Mouse (Mus musculus): Measurements from ENCODE around the gene Golga2. TPM values are rescaled to one million over a fixed set of nuclear protein-coding genes. Genes with fewer than 3 reads are reported as not detected.
A peak's percentile ranks its signal among the peaks of the same experiment; 100 is the strongest.

Golga2 gene
- polyA plus RNA-seq, 1 experiment from 2014 or later = 21.5 TPM

- no peaks in the 10 kb centered on the region for H3K9me3 ChIP-seq (ENCODE audit: control insufficient read depth, low read length)
- no peak for ATAC-seq
- H3K9ac ChIP-seq (ENCODE audit: low read depth, low read length) = no peak overlapping the region
- no peak overlapping the region for H3K4me3 ChIP-seq (ENCODE audit: low read length)
- H3K36me3 ChIP-seq (ENCODE audit: control insufficient read depth, insufficient read depth, low read length) = 0 out of 2 replicates have a peak, but pooled peaks cover 3% of the 10 kb centered on the region
- H3K27me3 ChIP-seq (replicated peaks; ENCODE audit: control insufficient read depth, insufficient read depth, low read length) = no peaks in the 10 kb centered on the region
- H3K27ac ChIP-seq (ENCODE audit: low read length) = no peak overlapping the region
- no peak overlapping the region for H3K4me2 ChIP-seq (ENCODE audit: low read depth, low read length)
- H3K4me1 ChIP-seq (ENCODE audit: control insufficient read depth, insufficient read depth, low read length) = no peaks in the 10 kb centered on the region
- WGBS = 55% methylated on average over 15 of the region's 15 CpGs
These were observed 48.7 kb downstream of the Golga2 start for GRCm38 (mm10) chr2:32335888-32336287.

- 50% methylated on average over 26 of the region's 26 CpGs for WGBS
- no peaks in the 10 kb centered on the region for H3K27me3 ChIP-seq (replicated peaks; ENCODE audit: control insufficient read depth, insufficient read depth, low read length)
- H3K9me3 ChIP-seq (ENCODE audit: control insufficient read depth, low read length) = no peaks in the 10 kb centered on the region
- H3K9ac ChIP-seq (ENCODE audit: low read depth, low read length) = no peak overlapping the region
- 0 out of 2 replicates have a peak, but pooled peaks cover 2% of the 10 kb centered on the region for H3K4me1 ChIP-seq (ENCODE audit: control insufficient read depth, insufficient read depth, low read length)
- H3K4me2 ChIP-seq (ENCODE audit: low read depth, low read length) = no peak overlapping the region
- no peak overlapping the region for H3K4me3 ChIP-seq (ENCODE audit: low read length)
- no peaks in the 10 kb centered on the region for H3K36me3 ChIP-seq (ENCODE audit: control insufficient read depth, insufficient read depth, low read length)
- H3K27ac ChIP-seq (ENCODE audit: low read length) = no peak overlapping the region
- no peak for ATAC-seq
These were observed 52.9 kb downstream of the Golga2 start for GRCm38 (mm10) chr2:32339912-32340642.

GRCm38 (mm10) chr2:32340836-32341633 is 53.9 kb downstream of the Golga2 start:
- Histone ChIP-seq H3K27me3 (replicated peaks; ENCODE audit: control insufficient read depth, insufficient read depth, low read length) (no peaks in the 10 kb centered on the region), H3K27ac (ENCODE audit: low read length) (no peak overlapping the region), H3K4me1 (ENCODE audit: control insufficient read depth, insufficient read depth, low read length) (0 out of 2 replicates have a peak, but pooled peaks cover 2% of the 10 kb centered on the region), H3K36me3 (ENCODE audit: control insufficient read depth, insufficient read depth, low read length) (no peaks in the 10 kb centered on the region), H3K9me3 (ENCODE audit: control insufficient read depth, low read length) (no peaks in the 10 kb centered on the region), H3K9ac (ENCODE audit: low read depth, low read length) (no peak overlapping the region), H3K4me2 (ENCODE audit: low read depth, low read length) (no peak overlapping the region), H3K4me3 (ENCODE audit: low read length) (no peak overlapping the region)
- ATAC-seq = no peak
- 81% methylated on average over 13 of the region's 13 CpGs for WGBS

- no peaks in the 10 kb centered on the region for H3K9me3 ChIP-seq (ENCODE audit: control insufficient read depth, low read length)
- no peak overlapping the region for H3K4me3 ChIP-seq (ENCODE audit: low read length)
- H3K27me3 ChIP-seq (replicated peaks; ENCODE audit: control insufficient read depth, insufficient read depth, low read length) = no peaks in the 10 kb centered on the region
- 80% methylated on average over 4 of the region's 4 CpGs for WGBS
- H3K4me1 ChIP-seq (ENCODE audit: control insufficient read depth, insufficient read depth, low read length) = 0 out of 2 replicates have a peak, but pooled peaks cover 2% of the 10 kb centered on the region
- no peaks in the 10 kb centered on the region for H3K36me3 ChIP-seq (ENCODE audit: control insufficient read depth, insufficient read depth, low read length)
- H3K4me2 ChIP-seq (ENCODE audit: low read depth, low read length) = no peak overlapping the region
- H3K9ac ChIP-seq (ENCODE audit: low read depth, low read length) = no peak overlapping the region
- ATAC-seq = no peak
- H3K27ac ChIP-seq (ENCODE audit: low read length) = no peak overlapping the region
These were observed 54.4 kb downstream of the Golga2 start for GRCm38 (mm10) chr2:32341634-32341939.

- H3K4me1 ChIP-seq (ENCODE audit: control insufficient read depth, insufficient read depth, low read length) = 0 out of 2 replicates have a peak, but pooled peaks cover 2% of the 10 kb centered on the region
- H3K27me3 ChIP-seq (replicated peaks; ENCODE audit: control insufficient read depth, insufficient read depth, low read length) = no peaks in the 10 kb centered on the region
- H3K9ac ChIP-seq (ENCODE audit: low read depth, low read length) = no peak overlapping the region
- no peak overlapping the region for H3K4me2 ChIP-seq (ENCODE audit: low read depth, low read length)
- no peak overlapping the region for H3K4me3 ChIP-seq (ENCODE audit: low read length)
- no peaks in the 10 kb centered on the region for H3K36me3 ChIP-seq (ENCODE audit: control insufficient read depth, insufficient read depth, low read length)
- ATAC-seq = no peak
- no peaks in the 10 kb centered on the region for H3K9me3 ChIP-seq (ENCODE audit: control insufficient read depth, low read length)
- H3K27ac ChIP-seq (ENCODE audit: low read length) = no peak overlapping the region
- 85% methylated on average over 4 of the region's 4 CpGs for WGBS
These were observed 54.9 kb downstream of the Golga2 start for GRCm38 (mm10) chr2:32342039-32342438.

- Histone ChIP-seq H3K4me1 (ENCODE audit: control insufficient read depth, insufficient read depth, low read length) (0 out of 2 replicates have a peak, but pooled peaks cover 2% of the 10 kb centered on the region), H3K4me3 (ENCODE audit: low read length) (no peak overlapping the region), H3K27ac (ENCODE audit: low read length) (no peak overlapping the region), H3K27me3 (replicated peaks; ENCODE audit: control insufficient read depth, insufficient read depth, low read length) (no peaks in the 10 kb centered on the region), H3K4me2 (ENCODE audit: low read depth, low read length) (no peak overlapping the region), H3K9ac (ENCODE audit: low read depth, low read length) (no peak overlapping the region), H3K36me3 (ENCODE audit: control insufficient read depth, insufficient read depth, low read length) (no peaks in the 10 kb centered on the region), H3K9me3 (ENCODE audit: control insufficient read depth, low read length) (no peaks in the 10 kb centered on the region)
- WGBS = 63% methylated on average over 6 of the region's 6 CpGs
- peak; percentile 60; the same call in 1 of the 2 replicates for ATAC-seq
These were observed 55.6 kb downstream of the Golga2 start for GRCm38 (mm10) chr2:32342539-32343350.

- Histone ChIP-seq H3K36me3 (ENCODE audit: control insufficient read depth, insufficient read depth, low read length) (no peaks in the 10 kb centered on the region), H3K9me3 (ENCODE audit: control insufficient read depth, low read length) (no peaks in the 10 kb centered on the region), H3K27me3 (replicated peaks; ENCODE audit: control insufficient read depth, insufficient read depth, low read length) (no peaks in the 10 kb centered on the region), H3K9ac (ENCODE audit: low read depth, low read length) (no peak overlapping the region), H3K4me2 (ENCODE audit: low read depth, low read length) (no peak overlapping the region), H3K27ac (ENCODE audit: low read length) (no peak overlapping the region), H3K4me3 (ENCODE audit: low read length) (no peak overlapping the region), H3K4me1 (ENCODE audit: control insufficient read depth, insufficient read depth, low read length) (0 out of 2 replicates have a peak, but pooled peaks cover 2% of the 10 kb centered on the region)
- no peak for ATAC-seq
- 95% methylated on average over 2 of the region's 2 CpGs for WGBS
These were observed 56.1 kb downstream of the Golga2 start for GRCm38 (mm10) chr2:32343351-32343671.

GRCm38 (mm10) chr2:32344056-32344455 is 56.9 kb downstream of the Golga2 start:
- Histone ChIP-seq H3K9ac (ENCODE audit: low read depth, low read length) (no peak overlapping the region), H3K36me3 (ENCODE audit: control insufficient read depth, insufficient read depth, low read length) (no peaks in the 10 kb centered on the region), H3K4me3 (ENCODE audit: low read length) (no peak overlapping the region), H3K4me2 (ENCODE audit: low read depth, low read length) (no peak overlapping the region), H3K4me1 (ENCODE audit: control insufficient read depth, insufficient read depth, low read length) (0 out of 2 replicates have a peak, but pooled peaks cover 2% of the 10 kb centered on the region), H3K27ac (ENCODE audit: low read length) (no peak overlapping the region), H3K9me3 (ENCODE audit: control insufficient read depth, low read length) (no peaks in the 10 kb centered on the region), H3K27me3 (replicated peaks; ENCODE audit: control insufficient read depth, insufficient read depth, low read length) (no peaks in the 10 kb centered on the region)
- 84% methylated on average over 10 of the region's 10 CpGs for WGBS
- ATAC-seq = no peak

Measured in intestine, embryonic 16.5 days (tissue).